Mouse (Mus musculus) hindbrain, embryonic 13.5 days (tissue): ENCODE results near the gene Otc. TPM values are rescaled to one million over a fixed set of nuclear protein-coding genes. Genes with fewer than 3 reads are reported as not detected.
A peak's percentile ranks its signal among the peaks of the same experiment; 100 is the strongest.

Source experiments
- ATAC-seq: fragments of 200-750 bp; cut with Nextera tagmentation; 2 replicates; pipeline ENCODE4 v1.8.0; 2017; ENCODE audit warnings: moderate TSS enrichment; ENCODE audit not compliant: low FRiP score
- H3K27ac ChIP-seq: fragments of 300-500 bp; sonication (generic); 2 replicates; pipeline ENCODE4 v1.5.1; 2015; ENCODE audit warnings: inconsistent platforms, mild to moderate bottlenecking, moderate library complexity
- H3K27me3 ChIP-seq: fragments of 300-500 bp; sonication (generic); 2 replicates; pipeline ENCODE4 v1.6.1; 2015; ENCODE audit warnings: mild to moderate bottlenecking, inconsistent platforms
- H3K36me3 ChIP-seq: fragments of 300-500 bp; sonication (generic); 2 replicates; pipeline ENCODE4 v1.6.1; 2015; ENCODE audit warnings: mild to moderate bottlenecking, inconsistent platforms
- H3K4me1 ChIP-seq: fragments of 300-500 bp; sonication (generic); replicated peaks from 2 replicates; pipeline ENCODE4 v1.6.1; 2015; ENCODE audit warnings: inconsistent platforms
- H3K4me2 ChIP-seq: fragments of 300-500 bp; sonication (generic); 2 replicates; pipeline ENCODE4 v1.6.1; 2015; ENCODE audit warnings: inconsistent platforms, mild to moderate bottlenecking, moderate library complexity
- H3K4me3 ChIP-seq: fragments of 300-500 bp; sonication (generic); 2 replicates; pipeline ENCODE4 v1.5.1; 2015; ENCODE audit warnings: mild to moderate bottlenecking, inconsistent platforms
- H3K9ac ChIP-seq: fragments of 300-500 bp; sonication (generic); 2 replicates; pipeline ENCODE4 v1.6.1; 2015; ENCODE audit warnings: mild to moderate bottlenecking, inconsistent platforms
- H3K9me3 ChIP-seq: fragments of 300-500 bp; sonication (generic); 2 replicates; pipeline ENCODE4 v1.6.1; 2016; ENCODE audit warnings: inconsistent platforms
- WGBS: fragments of 180-500 bp; shearing (Covaris S2); methylation state at CpG from one replicate; pipeline ENCODE4 v1.1.7; 2015; 5-methylcytosine and 5-hydroxymethylcytosine counted together
- polyA plus RNA-seq: library from polyadenylated mRNA; unstranded; fragments of >200 nt; fragmentation: Nextera tagmentation; extraction: Ambion mirVana; gene quantifications from 2 replicates; pipeline ENCODE4 v1.2.1, GENCODE M21; 2015

Gene Otc
- 0.09 TPM in 1 of 2 replicates, not detected in the other for polyA plus RNA-seq

GRCm38 (mm10) chrX:10251852-10252504, at the start of gene Otc:
Gene Otc (plus strand): TSS chrX:10252305.
- 61% methylated on average over 2 of the region's 2 CpGs for WGBS

GRCm38 (mm10) chrX:10205937-10206336, 46.2 kb upstream of the Otc start:
- Histone ChIP-seq H3K4me2 (no peak overlapping the region), H3K4me3 (no peak overlapping the region), H3K27ac (no peak overlapping the region), H3K9me3 (no peaks in the 10 kb centered on the region), H3K36me3 (peaks cover 27% of the 10 kb centered on the region), H3K9ac (no peak overlapping the region), H3K4me1 (no peaks in the 10 kb centered on the region), H3K27me3 (no peaks in the 10 kb centered on the region)
- 80% methylated on average over 5 of the region's 5 CpGs for WGBS
- no peak for ATAC-seq

More at GRCm38 (mm10) chrX:10251852-10252504, at the start of gene Otc:
- H3K9ac ChIP-seq = no peak within 1 kb of the TSS
- no peak within 1 kb of the TSS for H3K4me2 ChIP-seq
- no peak for ATAC-seq
- no peaks in the 10 kb centered on the region for H3K36me3 ChIP-seq
- H3K27me3 ChIP-seq = no peaks in the 10 kb centered on the region
- no peaks in the 10 kb centered on the region for H3K4me1 ChIP-seq
- no peak within 1 kb of the TSS for H3K4me3 ChIP-seq
- no peaks in the 10 kb centered on the region for H3K9me3 ChIP-seq
- H3K27ac ChIP-seq = no peak within 1 kb of the TSS

GRCm38 (mm10) chrX:10215972-10216371, 36.1 kb upstream of the Otc start:
- peak overlapping the region; percentile 56 for H3K4me2 ChIP-seq
- 0 out of 2 replicates have a peak, but pooled peaks have one; percentile 3 for ATAC-seq
- peak overlapping the region; percentile 50 for H3K4me3 ChIP-seq
- peak overlapping the region; percentile 71 for H3K9ac ChIP-seq
- no peaks in the 10 kb centered on the region for H3K9me3 ChIP-seq
- WGBS = 24% methylated on average over 16 of the region's 16 CpGs
- no peaks in the 10 kb centered on the region for H3K36me3 ChIP-seq
- H3K27ac ChIP-seq = peak overlapping the region; percentile 83
- peaks cover 7% of the 10 kb centered on the region for H3K4me1 ChIP-seq
- H3K27me3 ChIP-seq = no peaks in the 10 kb centered on the region

GRCm38 (mm10) chrX:10216410-10216949, 35.6 kb upstream of the Otc start, which contains the start of gene Rpgr:
Gene Rpgr (minus strand): TSS chrX:10216920.
- Histone ChIP-seq H3K27me3 (no peaks in the 10 kb centered on the region), H3K4me1 (peaks cover 7% of the 10 kb centered on the region), H3K9me3 (no peaks in the 10 kb centered on the region), H3K4me2 (peak within 1 kb of the TSS; percentile 56), H3K27ac (peak within 1 kb of the TSS; percentile 83), H3K9ac (peak within 1 kb of the TSS; percentile 71), H3K4me3 (peak within 1 kb of the TSS; percentile 50), H3K36me3 (no peaks in the 10 kb centered on the region)
- WGBS = 10% methylated on average over 44 of the region's 47 CpGs
- ATAC-seq = peak; percentile 99

- Histone ChIP-seq H3K4me3 (no peak overlapping the region), H3K27me3 (no peaks in the 10 kb centered on the region), H3K4me2 (no peak overlapping the region), H3K9ac (no peak overlapping the region), H3K27ac (no peak overlapping the region), H3K9me3 (no peaks in the 10 kb centered on the region), H3K4me1 (peaks cover 7% of the 10 kb centered on the region), H3K36me3 (no peaks in the 10 kb centered on the region)
- WGBS = 65% methylated on average over 6 of the region's 6 CpGs
- no peak for ATAC-seq
These were observed 32.8 kb upstream of the Otc start for GRCm38 (mm10) chrX:10219281-10219680.

- Histone ChIP-seq H3K36me3 (no peaks in the 10 kb centered on the region), H3K4me3 (no peak overlapping the region), H3K27me3 (no peaks in the 10 kb centered on the region), H3K4me2 (no peak overlapping the region), H3K9me3 (no peaks in the 10 kb centered on the region), H3K27ac (no peak overlapping the region), H3K9ac (no peak overlapping the region), H3K4me1 (no peaks in the 10 kb centered on the region)
- 75% methylated on average over 2 of the region's 2 CpGs for WGBS
- ATAC-seq = no peak
These were observed 19.1 kb upstream of the Otc start for GRCm38 (mm10) chrX:10233051-10233450.

- H3K9me3 ChIP-seq = no peaks in the 10 kb centered on the region
- 77% methylated on average over 3 of the region's 3 CpGs for WGBS
- ATAC-seq = no peak
These were observed 17.5 kb upstream of the Otc start for GRCm38 (mm10) chrX:10234617-10235016.

GRCm38 (mm10) chrX:10239515-10239914, 12.6 kb upstream of the Otc start:
- H3K9me3 ChIP-seq = no peaks in the 10 kb centered on the region
- WGBS = 65% methylated on average over 4 of the region's 4 CpGs
- no peak overlapping the region for H3K27ac ChIP-seq
- no peak overlapping the region for H3K4me3 ChIP-seq
- no peak overlapping the region for H3K4me2 ChIP-seq
- H3K36me3 ChIP-seq = no peaks in the 10 kb centered on the region
- no peak for ATAC-seq
- no peak overlapping the region for H3K9ac ChIP-seq
- no peaks in the 10 kb centered on the region for H3K27me3 ChIP-seq
- H3K4me1 ChIP-seq = no peaks in the 10 kb centered on the region

More at GRCm38 (mm10) chrX:10234617-10235016, 17.5 kb upstream of the Otc start:
- Histone ChIP-seq H3K36me3 (no peaks in the 10 kb centered on the region), H3K27ac (no peak overlapping the region), H3K27me3 (no peaks in the 10 kb centered on the region), H3K9ac (no peak overlapping the region), H3K4me3 (no peak overlapping the region), H3K4me2 (no peak overlapping the region), H3K4me1 (no peaks in the 10 kb centered on the region)

- no peak overlapping the region for H3K27ac ChIP-seq
- no peak overlapping the region for H3K4me3 ChIP-seq
- no peak overlapping the region for H3K9ac ChIP-seq
- no peaks in the 10 kb centered on the region for H3K9me3 ChIP-seq
- no peaks in the 10 kb centered on the region for H3K27me3 ChIP-seq
- no peaks in the 10 kb centered on the region for H3K4me1 ChIP-seq
- no peak overlapping the region for H3K4me2 ChIP-seq
- no peak for ATAC-seq
- no peaks in the 10 kb centered on the region for H3K36me3 ChIP-seq
- WGBS = 79% methylated on average over 3 of the region's 3 CpGs
These were observed 8.2 kb upstream of the Otc start for GRCm38 (mm10) chrX:10243916-10244315.

GRCm38 (mm10) chrX:10251357-10251756, 748 bp upstream of the Otc start:
- Histone ChIP-seq H3K27ac (no peak overlapping the region), H3K9ac (no peak overlapping the region), H3K27me3 (no peaks in the 10 kb centered on the region), H3K4me3 (no peak overlapping the region), H3K4me2 (no peak overlapping the region), H3K36me3 (no peaks in the 10 kb centered on the region), H3K4me1 (no peaks in the 10 kb centered on the region), H3K9me3 (no peaks in the 10 kb centered on the region)
- ATAC-seq = no peak

- WGBS = 90% methylated on average over 1 of the region's 1 CpGs
- Histone ChIP-seq H3K4me1 (no peaks in the 10 kb centered on the region), H3K27ac (no peak overlapping the region), H3K9me3 (no peaks in the 10 kb centered on the region), H3K4me2 (no peak overlapping the region), H3K9ac (no peak overlapping the region), H3K27me3 (no peaks in the 10 kb centered on the region), H3K4me3 (no peak overlapping the region), H3K36me3 (no peaks in the 10 kb centered on the region)
- no peak for ATAC-seq
These were observed 5.7 kb downstream of the Otc start for GRCm38 (mm10) chrX:10257774-10258173.

- Histone ChIP-seq H3K9me3 (no peaks in the 10 kb centered on the region), H3K4me2 (no peak overlapping the region), H3K27ac (no peak overlapping the region), H3K36me3 (no peaks in the 10 kb centered on the region), H3K9ac (no peak overlapping the region), H3K4me3 (no peak overlapping the region), H3K4me1 (no peaks in the 10 kb centered on the region), H3K27me3 (no peaks in the 10 kb centered on the region)
- WGBS = 76% methylated on average over 5 of the region's 5 CpGs
- no peak for ATAC-seq
These were observed 6.2 kb downstream of the Otc start for GRCm38 (mm10) chrX:10258260-10258659.

GRCm38 (mm10) chrX:10268308-10268707, 16.2 kb downstream of the Otc start:
- H3K9me3 ChIP-seq = no peaks in the 10 kb centered on the region
- 75% methylated on average over 3 of the region's 3 CpGs for WGBS

More at GRCm38 (mm10) chrX:10268308-10268707, 16.2 kb downstream of the Otc start:
- Histone ChIP-seq H3K27me3 (no peaks in the 10 kb centered on the region), H3K9ac (no peak overlapping the region), H3K27ac (no peak overlapping the region), H3K4me2 (no peak overlapping the region), H3K4me3 (no peak overlapping the region), H3K4me1 (no peaks in the 10 kb centered on the region), H3K36me3 (no peaks in the 10 kb centered on the region)
- no peak for ATAC-seq
